ENCODE assay signal across 22 mouse cellular contexts in the genomic region with DNA sequence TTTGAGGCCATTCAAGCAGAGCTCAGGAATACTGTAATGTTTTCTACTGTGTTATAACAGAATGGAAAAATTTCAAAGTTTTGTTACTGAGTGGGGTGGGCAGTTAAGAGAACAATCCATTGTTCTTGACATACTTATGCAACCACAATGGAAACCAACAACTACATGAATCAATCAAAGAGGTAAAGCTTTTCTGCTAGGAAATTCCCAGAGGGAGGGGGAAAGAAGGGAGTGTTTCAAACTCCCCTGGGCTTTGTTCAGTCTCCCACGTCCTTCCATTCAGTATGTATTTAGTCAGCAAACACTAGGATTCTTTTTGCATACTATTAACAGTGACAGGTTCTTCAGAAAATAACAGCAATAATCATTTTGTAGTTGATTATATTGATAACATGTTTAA.
DNase-seq lines count a peak whose midpoint lies in the region; ATAC-seq and TF ChIP-seq lines count a peak whose summit lies in the region.
"Had no signal": no experiment of that assay in that cellular context is flagged by ENCODE, and none has a peak within 500 bp of the region (broad histone marks: within the 10 kb centered on the region; RNA-seq: fewer than 3 reads in every experiment).

No protein-coding gene starts in this region.

- no peaks in the 10 kb centered on the region for H3K79me2 ChIP-seq in CH12.LX (replicated peaks; ENCODE audit: control insufficient read depth, extremely low read depth, insufficient read depth, poor library complexity, severe bottlenecking)

- H3K4me2 ChIP-seq in CH12.LX (ENCODE audit: insufficient read depth, low read depth, poor library complexity, severe bottlenecking) = no peak overlapping the region

- intact Hi-C loops in gastrocnemius, adult 2 months (cut with DNase I) = no loop called here

- dilution Hi-C loops in CH12.LX (cut with MboI; ENCODE audit: extremely low pct_ligation_motif_present, extremely low pct_unique_long_range_greater_than_20kb, low sequenced_read_pairs) = no loop called here

- H3K27me3 ChIP-seq in CH12.LX (replicated peaks) = no peaks in the 10 kb centered on the region
- H3K27me3 ChIP-seq: Patski had no signal

- ATAC-seq in monocyte, adult 5-6 weeks (replicated peaks; ENCODE audit: insufficient number of reproducible peaks, low FRiP score, low TSS enrichment, poor library complexity, severe bottlenecking) = no peak
- ATAC-seq: activated CD4-positive, CD25-positive, alpha-beta regulatory T cell, adult 4 months; CD4-positive, CD25-positive, alpha-beta regulatory T cell, adult 4 months; Patski had no signal

- in situ Hi-C loops in CH12.LX (cut with MboI; ENCODE audit: low pct_ligation_motif_present, low pct_unique_long_range_greater_than_20kb, low sequenced_read_pairs) = no loop called here

- TF ChIP-seq EP300 in CH12.LX (IDR thresholded peaks at IDR 0.05; ENCODE audit: low read length) = peak; percentile 57; the same call in 1 of the 2 replicates

- no peak overlapping the region for H3K9ac ChIP-seq in CH12.LX (ENCODE audit: insufficient read depth, low read depth)

- peaks cover 6 to 42% of the 10 kb centered on the region in 2 experiments; a peak in 3 of 4 replicates for H3K4me1 ChIP-seq in CH12.LX (ENCODE audit: control insufficient read depth in 1 of 2, insufficient read depth in 2 of 2)

- TF ChIP-seq RAD21 in CH12.LX (IDR thresholded peaks at IDR 0.05; ENCODE audit: low read depth, low read length) = no peak

- H3K4me3 ChIP-seq in gastrocnemius, adult 2 months = peak overlapping the region; percentile 67; the same call in 1 of the 2 replicates
- H3K4me3 ChIP-seq in CH12.LX (replicated peaks in 1 of 3; ENCODE audit: low read depth in 2 of 3, low read length in 2 of 3, poor library complexity in 1 of 3) = no peak overlapping the region

- no peak for TF ChIP-seq CTCF in gastrocnemius, adult 2 months (IDR thresholded peaks at IDR 0.05)
- TF ChIP-seq CTCF in CH12.LX (conservative IDR thresholded peaks at IDR 0.05 in 1 of 2, IDR thresholded peaks at IDR 0.05 in 1 of 2; ENCODE audit: low read depth in 2 of 2, low read length in 2 of 2) = no peak

- H3K36me3 ChIP-seq in CH12.LX (replicated peaks in 1 of 2; ENCODE audit: control insufficient read depth in 1 of 2, insufficient read depth in 1 of 2, low read length in 1 of 2) = no peaks in the 10 kb centered on the region

- H3K9me3 ChIP-seq in CH12.LX (replicated peaks; ENCODE audit: low read length) = no peaks in the 10 kb centered on the region
- H3K9me3 ChIP-seq: G1E had no signal

- no peak for TF ChIP-seq POLR2A in CH12.LX (IDR thresholded peaks at IDR 0.05; ENCODE audit: low read depth, low read length)

- no peak for DNase-seq in gastrocnemius, adult 2 months
- no peak for DNase-seq in gastrocnemius, adult 8-10 months (ENCODE audit: low spot score in 2 of 2)
- DNase-seq in CD4-positive helper T cell, adult 2 months (ENCODE audit: low read depth, low spot score) = peak; percentile 48
- peak; percentile 26 for DNase-seq in CH12.LX (ENCODE audit: extremely low read depth)
- no peak for DNase-seq in layer of hippocampus, adult 8-10 months (ENCODE audit: low spot score in 2 of 2)
- DNase-seq: adrenal gland, adult 2 months; adrenal gland, adult 8-10 months; adrenal gland, postnatal 10 days; adrenal gland, postnatal 14 days; adrenal gland, postnatal 25 days; adrenal gland, postnatal 36 days; B cell, adult 2 months; cerebellum, adult 11 months; cerebellum, adult 11-12 months; cerebellum, adult 18-20 months; cerebellum, adult 2 months; cerebellum, adult 8-10 months had no signal

- peak overlapping the region; percentile 65 for H3K27ac ChIP-seq in gastrocnemius, adult 2 months
- H3K27ac ChIP-seq in CH12.LX (ENCODE audit: insufficient read depth, low read depth) = no peak overlapping the region

TF ChIP-seq in CH12.LX, 34 proteins besides CTCF, POLR2A, EP300 and RAD21:
- TF ChIP-seq JUN (IDR thresholded peaks at IDR 0.05; ENCODE audit: insufficient read depth, low read depth, low read length) (peak; percentile 13; the same call in 1 of the 2 replicates), ZNF384 (IDR thresholded peaks at IDR 0.05; ENCODE audit: low read depth, low read length) (no peak), USF2 (conservative IDR thresholded peaks at IDR 0.05; ENCODE audit: low read depth, low read length) (no peak), ZC3H11A (IDR thresholded peaks at IDR 0.05; ENCODE audit: low read depth, low read length) (no peak), E2F4 (IDR thresholded peaks at IDR 0.05; ENCODE audit: insufficient replicate concordance, low read depth, low read length) (no peak), UBTF (IDR thresholded peaks at IDR 0.05; ENCODE audit: low read depth, low read length) (no peak), RCOR1 (conservative IDR thresholded peaks at IDR 0.05; ENCODE audit: low read depth, low read length) (no peak), ETS1 (conservative IDR thresholded peaks at IDR 0.05; ENCODE audit: low read depth, low read length) (peak; percentile 57), IRF4 (IDR thresholded peaks at IDR 0.05; ENCODE audit: low read depth, low read length) (peak; percentile 43; the same call in 1 of the 2 replicates)

Comparison
In these comparisons a context has a peak if more than half of its experiments do, and no peak if none do; other contexts are left out.
1. DNase-seq: peak in CD4-positive helper T cell, adult 2 months (single experiment) and CH12.LX (single experiment); none in gastrocnemius, adult 2 months (single experiment), gastrocnemius, adult 8-10 months (0 of 2) and layer of hippocampus, adult 8-10 months (0 of 2).